ENCODE assay signal across 11 mouse cellular contexts in genomic region chr8:50164773-50165454, GRCm38 (mm10).
A peak's percentile ranks its signal among the peaks of the same experiment; 100 is the strongest.
DNase-seq lines count a peak whose midpoint lies in the region; ATAC-seq and TF ChIP-seq lines count a peak whose summit lies in the region.
"Had no signal": no experiment of that assay in that cellular context is flagged by ENCODE, and none has a peak within 500 bp of the region (broad histone marks: within the 10 kb centered on the region; RNA-seq: fewer than 3 reads in every experiment).

No protein-coding gene starts in this region.

- TF ChIP-seq CTCF in intestine, postnatal 0 days (IDR thresholded peaks at IDR 0.05; ENCODE audit: low read depth), result peak; percentile 34; the same call in 1 of the 2 replicates
- TF ChIP-seq CTCF in E14TG2a.4 (conservative IDR thresholded peaks at IDR 0.05; ENCODE audit: low read length), result peak; percentile 8; the same call in 1 of the 2 replicates

- 73% methylated on average over 2 of the region's 2 CpGs for WGBS in intestine, postnatal 0 days
- WGBS in intestine, embryonic 16.5 days, result 57% methylated on average over 2 of the region's 2 CpGs

- no peak for DNase-seq in cerebellum, postnatal 4 days (ENCODE audit: low spot score in 2 of 2)
- peak; percentile 21 for DNase-seq in mesoderm, embryonic 11.5 days (ENCODE audit: low read depth, low spot score)
- DNase-seq in thymus, postnatal 36 days, result no peak
- DNase-seq in liver, result no peak
- DNase-seq: lung, postnatal 10 days; spleen, adult 18-20 months had no signal

- ATAC-seq in cerebellum, adult (ENCODE audit: insufficient number of reproducible peaks, low FRiP score, low TSS enrichment), result peak; percentile 72; the same call in 1 of the 2 replicates
- no peak for ATAC-seq in intestine, postnatal 0 days
- ATAC-seq in intestine, embryonic 16.5 days, result no peak

- H3K36me3 ChIP-seq in intestine, postnatal 0 days (ENCODE audit: control insufficient read depth, insufficient read depth), result no peaks in the 10 kb centered on the region
- H3K36me3 ChIP-seq in intestine, embryonic 16.5 days (ENCODE audit: control insufficient read depth, insufficient read depth, low read length), result no peaks in the 10 kb centered on the region
- H3K36me3 ChIP-seq in E14TG2a.4 (ENCODE audit: insufficient read depth, low read length), result no peaks in the 10 kb centered on the region
- H3K36me3 ChIP-seq: embryonic facial prominence, embryonic 15.5 days had no signal

- no peaks in the 10 kb centered on the region for H3K9me3 ChIP-seq in intestine, postnatal 0 days (ENCODE audit: control insufficient read depth)
- H3K9me3 ChIP-seq in intestine, embryonic 16.5 days (ENCODE audit: control insufficient read depth, low read length), result no peaks in the 10 kb centered on the region
- no peaks in the 10 kb centered on the region for H3K9me3 ChIP-seq in E14TG2a.4 (ENCODE audit: low read length)
- H3K9me3 ChIP-seq: embryonic facial prominence, embryonic 15.5 days had no signal

- H3K4me2 ChIP-seq in intestine, postnatal 0 days (replicated peaks; ENCODE audit: low read depth), result no peak overlapping the region
- H3K4me2 ChIP-seq in intestine, embryonic 16.5 days (ENCODE audit: low read depth, low read length), result no peak overlapping the region
- H3K4me2 ChIP-seq: embryonic facial prominence, embryonic 15.5 days had no signal

- H3K9ac ChIP-seq in intestine, postnatal 0 days (ENCODE audit: low read depth, low read length), result no peak overlapping the region
- H3K9ac ChIP-seq in intestine, embryonic 16.5 days (ENCODE audit: low read depth, low read length), result no peak overlapping the region
- H3K9ac ChIP-seq: embryonic facial prominence, embryonic 15.5 days had no signal

- no peak overlapping the region for H3K27ac ChIP-seq in intestine, postnatal 0 days (ENCODE audit: low read depth, low read length)
- H3K27ac ChIP-seq in intestine, embryonic 16.5 days (ENCODE audit: low read length), result no peak overlapping the region
- H3K27ac ChIP-seq: embryonic facial prominence, embryonic 15.5 days had no signal

- no peaks in the 10 kb centered on the region for H3K27me3 ChIP-seq in intestine, postnatal 0 days (replicated peaks; ENCODE audit: control insufficient read depth, insufficient read depth, low read length)
- H3K27me3 ChIP-seq in intestine, embryonic 16.5 days (replicated peaks; ENCODE audit: control insufficient read depth, insufficient read depth, low read length), result no peaks in the 10 kb centered on the region
- no peaks in the 10 kb centered on the region for H3K27me3 ChIP-seq in E14TG2a.4 (ENCODE audit: insufficient read depth, low read length)
- H3K27me3 ChIP-seq: embryonic facial prominence, embryonic 15.5 days had no signal

- H3K4me1 ChIP-seq in intestine, postnatal 0 days (replicated peaks; ENCODE audit: control insufficient read depth, insufficient read depth, low read length), result no peaks in the 10 kb centered on the region
- no peaks in the 10 kb centered on the region for H3K4me1 ChIP-seq in intestine, embryonic 16.5 days (ENCODE audit: control insufficient read depth, insufficient read depth, low read length)
- H3K4me1 ChIP-seq in E14TG2a.4 (replicated peaks; ENCODE audit: low read depth, low read length), result no peaks in the 10 kb centered on the region

- H3K4me3 ChIP-seq in intestine, postnatal 0 days (ENCODE audit: low read depth, low read length), result no peak overlapping the region
- H3K4me3 ChIP-seq in intestine, embryonic 16.5 days (ENCODE audit: low read length), result no peak overlapping the region
- H3K4me3 ChIP-seq in E14TG2a.4 (replicated peaks; ENCODE audit: low read length), result no peak overlapping the region
- H3K4me3 ChIP-seq: embryonic facial prominence, embryonic 15.5 days had no signal
